Comparison of ENCODE assay signal across 28 mouse cellular contexts in the genomic region with DNA sequence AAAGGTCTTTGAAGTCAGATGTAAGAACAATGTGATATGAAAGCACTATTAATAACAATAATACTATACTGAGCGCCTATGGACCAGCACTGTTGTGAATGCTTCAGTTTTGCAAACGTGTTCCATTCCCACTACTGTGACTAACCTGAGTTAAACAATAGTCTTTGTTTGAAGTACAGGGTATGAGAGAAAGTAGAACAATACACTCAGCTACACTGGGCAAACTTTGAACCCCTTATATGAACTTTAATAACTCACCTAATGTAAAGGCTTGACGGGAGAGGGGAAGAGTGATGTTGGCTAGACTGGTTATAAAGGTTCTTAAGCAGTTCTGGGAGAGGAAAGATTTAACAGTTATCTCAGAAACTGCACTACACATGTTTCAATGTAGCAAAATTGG.
DNase-seq lines count a peak whose midpoint lies in the region; ATAC-seq and TF ChIP-seq lines count a peak whose summit lies in the region.
"Had no signal": no experiment of that assay in that cellular context is flagged by ENCODE, and none has a peak within 500 bp of the region (broad histone marks: within the 10 kb centered on the region; RNA-seq: fewer than 3 reads in every experiment).

No protein-coding gene starts in this region.

- no peak overlapping the region for H3K4me3 ChIP-seq in intestine, postnatal 0 days (ENCODE audit: low read depth, low read length)
- no peak overlapping the region for H3K4me3 ChIP-seq in stomach, embryonic 16.5 days (replicated peaks; ENCODE audit: low read length)
- H3K4me3 ChIP-seq in kidney, embryonic 15.5 days (replicated peaks), result no peak overlapping the region
- no peak overlapping the region for H3K4me3 ChIP-seq in liver, postnatal 0 days (ENCODE audit: low read depth, low read length)
- H3K4me3 ChIP-seq: embryonic facial prominence, embryonic 13.5 days; embryonic facial prominence, embryonic 15.5 days; erythroblast, embryonic 14.5 days; forebrain, embryonic 10.5 days; forebrain, embryonic 12.5 days had no signal

- no peaks in the 10 kb centered on the region for H3K27me3 ChIP-seq in intestine, postnatal 0 days (replicated peaks; ENCODE audit: control insufficient read depth, insufficient read depth, low read length)
- no peaks in the 10 kb centered on the region for H3K27me3 ChIP-seq in stomach, embryonic 16.5 days (ENCODE audit: control insufficient read depth, insufficient read depth, low read length)
- H3K27me3 ChIP-seq in kidney, embryonic 15.5 days, result no peaks in the 10 kb centered on the region; the same call in 1 of the 2 replicates
- H3K27me3 ChIP-seq in liver, postnatal 0 days (ENCODE audit: insufficient read depth, low read length), result no peaks in the 10 kb centered on the region
- H3K27me3 ChIP-seq: CH12.LX; embryonic facial prominence, embryonic 13.5 days; embryonic facial prominence, embryonic 15.5 days; forebrain, embryonic 12.5 days; Patski had no signal

- 0 out of 2 replicates have a peak, but pooled peaks cover 6% of the 10 kb centered on the region for H3K4me1 ChIP-seq in intestine, postnatal 0 days (replicated peaks; ENCODE audit: control insufficient read depth, insufficient read depth, low read length)
- peaks cover 32% of the 10 kb centered on the region for H3K4me1 ChIP-seq in stomach, embryonic 16.5 days (ENCODE audit: control insufficient read depth, insufficient read depth, low read length)
- peaks cover 25% of the 10 kb centered on the region; the same call in 1 of the 2 replicates for H3K4me1 ChIP-seq in kidney, embryonic 15.5 days
- peaks cover 6% of the 10 kb centered on the region; the same call in 1 of the 2 replicates for H3K4me1 ChIP-seq in liver, postnatal 0 days (ENCODE audit: insufficient read depth)

- no peak overlapping the region for H3K27ac ChIP-seq in intestine, postnatal 0 days (ENCODE audit: low read depth, low read length)
- no peak overlapping the region for H3K27ac ChIP-seq in stomach, embryonic 16.5 days (ENCODE audit: low read length)
- no peak overlapping the region for H3K27ac ChIP-seq in kidney, embryonic 15.5 days
- no peak overlapping the region for H3K27ac ChIP-seq in liver, postnatal 0 days (ENCODE audit: low read depth)
- H3K27ac ChIP-seq: embryonic facial prominence, embryonic 13.5 days; embryonic facial prominence, embryonic 15.5 days; forebrain, embryonic 10.5 days; forebrain, embryonic 12.5 days had no signal

- intact Hi-C loops in heart, postnatal 25 days (cut with DNase I), result no loop called here

- no peaks in the 10 kb centered on the region for H3K36me3 ChIP-seq in intestine, postnatal 0 days (ENCODE audit: control insufficient read depth, insufficient read depth)
- no peaks in the 10 kb centered on the region for H3K36me3 ChIP-seq in stomach, embryonic 16.5 days (ENCODE audit: control insufficient read depth, insufficient read depth, low read length)
- 0 out of 2 replicates have a peak, but pooled peaks cover 5% of the 10 kb centered on the region for H3K36me3 ChIP-seq in kidney, embryonic 15.5 days
- H3K36me3 ChIP-seq in liver, postnatal 0 days (replicated peaks; ENCODE audit: insufficient read depth, low read length), result no peaks in the 10 kb centered on the region
- H3K36me3 ChIP-seq: forebrain, embryonic 12.5 days had no signal

- no peak for TF ChIP-seq CTCF in intestine, postnatal 0 days (IDR thresholded peaks at IDR 0.05; ENCODE audit: low read depth)
- no peak for TF ChIP-seq CTCF in liver, postnatal 0 days (IDR thresholded peaks at IDR 0.05; ENCODE audit: low read depth)

- 42% methylated on average over 3 of the region's 3 CpGs for WGBS in intestine, postnatal 0 days
- 51% methylated on average over 3 of the region's 3 CpGs for whole genome bisulfite sequencing in stomach, embryonic 16.5 days
- 87% methylated on average over 3 of the region's 3 CpGs for WGBS in kidney, embryonic 15.5 days
- WGBS in liver, postnatal 0 days (ENCODE audit: insufficient replicate concordance), result 81% methylated on average over 3 of the region's 3 CpGs

- no peak for TF ChIP-seq EP300 in liver, postnatal 0 days (IDR thresholded peaks at IDR 0.05; ENCODE audit: low read depth)

- H3K4me2 ChIP-seq in intestine, postnatal 0 days (replicated peaks; ENCODE audit: low read depth), result no peak overlapping the region
- no peak overlapping the region for H3K4me2 ChIP-seq in stomach, embryonic 16.5 days (ENCODE audit: low read depth, low read length)
- no peak overlapping the region for H3K4me2 ChIP-seq in kidney, embryonic 15.5 days
- H3K4me2 ChIP-seq in liver, postnatal 0 days (ENCODE audit: low read depth, low read length), result no peak overlapping the region
- H3K4me2 ChIP-seq: embryonic facial prominence, embryonic 13.5 days; embryonic facial prominence, embryonic 15.5 days; forebrain, embryonic 12.5 days had no signal

- ATAC-seq in intestine, postnatal 0 days, result peak; percentile 53; the same call in 1 of the 2 replicates
- ATAC-seq in stomach, embryonic 16.5 days (ENCODE audit: insufficient read depth, low FRiP score), result peak; percentile 51; the same call in 1 of the 2 replicates
- no peak for ATAC-seq in kidney, embryonic 15.5 days (replicated peaks; ENCODE audit: low FRiP score)
- no peak for ATAC-seq in liver, postnatal 0 days
- ATAC-seq: activated CD4-positive, CD25-positive, alpha-beta regulatory T cell, adult 4 months; CD4-positive, CD25-positive, alpha-beta regulatory T cell, adult 4 months; forebrain, embryonic 14.5 days; forebrain, embryonic 16.5 days; Patski had no signal

- DNase-seq in heart, adult 11 months, result peak; percentile 17
- no peak for DNase-seq in heart, postnatal 25 days (ENCODE audit: low spot score)
- no peak for DNase-seq in liver, postnatal 0 days
- DNase-seq: adrenal gland, adult 8-10 months; adrenal gland, postnatal 14 days; adrenal gland, postnatal 36 days; B cell, adult 2 months; cerebellum, adult 11-12 months; cerebellum, adult 2 months; cerebellum, adult 9-10 months; cerebellum, postnatal 14 days; cerebellum, postnatal 36 days; embryo, embryonic 11 days had no signal

- H3K9ac ChIP-seq in intestine, postnatal 0 days (ENCODE audit: low read depth, low read length), result no peak overlapping the region
- no peak overlapping the region for H3K9ac ChIP-seq in stomach, embryonic 16.5 days (ENCODE audit: low read length)
- no peak overlapping the region for H3K9ac ChIP-seq in kidney, embryonic 15.5 days
- no peak overlapping the region for H3K9ac ChIP-seq in liver, postnatal 0 days (replicated peaks)
- H3K9ac ChIP-seq: embryonic facial prominence, embryonic 13.5 days; embryonic facial prominence, embryonic 15.5 days; forebrain, embryonic 12.5 days had no signal

- no peaks in the 10 kb centered on the region for H3K9me3 ChIP-seq in intestine, postnatal 0 days (ENCODE audit: control insufficient read depth)
- no peaks in the 10 kb centered on the region for H3K9me3 ChIP-seq in stomach, embryonic 16.5 days (replicated peaks; ENCODE audit: control insufficient read depth, low read length)
- no peaks in the 10 kb centered on the region for H3K9me3 ChIP-seq in kidney, embryonic 15.5 days (replicated peaks)
- H3K9me3 ChIP-seq in liver, postnatal 0 days (ENCODE audit: low read length), result no peaks in the 10 kb centered on the region
- H3K9me3 ChIP-seq: embryonic facial prominence, embryonic 13.5 days; embryonic facial prominence, embryonic 15.5 days; forebrain, embryonic 10.5 days; forebrain, embryonic 12.5 days; G1E had no signal

Comparison
In these comparisons a context has a peak if more than half of its experiments do, and no peak if none do; other contexts are left out.
1. ATAC-seq: peak in intestine, postnatal 0 days (single experiment) and stomach, embryonic 16.5 days (single experiment); none in kidney, embryonic 15.5 days (single experiment) and liver, postnatal 0 days (single experiment).